Mouse (Mus musculus): Measurements from ENCODE around the gene Zfp65.
"Not testable (repeated sequence)": the region's sequence is repeated elsewhere in the genome, so short reads cannot be mapped to it uniquely, and the experiment has no call there.

The Zfp65 gene

DNA sequence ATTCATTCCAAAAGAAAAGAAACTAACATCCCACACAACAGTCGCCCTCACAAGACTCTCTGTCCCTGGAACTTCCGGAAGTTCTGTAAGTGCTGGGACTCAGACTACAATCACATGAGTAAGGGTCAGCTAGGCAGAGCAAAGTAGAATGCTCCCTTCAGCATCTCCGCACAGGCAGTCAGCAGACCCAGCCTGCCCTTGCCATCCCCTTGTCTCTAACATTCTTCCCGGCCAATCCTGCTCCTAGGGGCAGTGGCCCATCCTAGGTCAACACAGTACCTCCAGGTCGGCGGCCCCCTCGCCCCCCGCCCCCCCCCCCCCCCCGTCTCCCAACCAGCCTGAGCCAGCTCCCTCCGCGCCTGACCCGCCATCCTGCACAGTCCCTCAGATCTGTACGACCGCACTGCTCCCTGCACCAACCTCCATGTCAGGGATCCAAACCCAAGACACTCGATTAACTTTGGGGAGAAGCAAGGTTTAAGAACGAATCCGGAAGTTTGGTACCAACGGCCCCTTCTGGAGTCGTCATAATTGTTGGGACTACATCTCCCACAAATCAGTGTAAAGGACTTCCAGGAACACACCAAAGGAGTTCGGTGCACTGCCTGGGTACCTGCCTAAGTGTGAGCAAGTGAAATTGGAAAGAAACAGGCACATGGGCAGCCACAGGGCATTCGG lies at the start of gene Zfp65:
Zfp65 (minus strand) TSS at position 533 of the 678 bp plus-strand sequence.
- in situ Hi-C loops (cut with MseI, MboI), result no loop called here

DNA sequence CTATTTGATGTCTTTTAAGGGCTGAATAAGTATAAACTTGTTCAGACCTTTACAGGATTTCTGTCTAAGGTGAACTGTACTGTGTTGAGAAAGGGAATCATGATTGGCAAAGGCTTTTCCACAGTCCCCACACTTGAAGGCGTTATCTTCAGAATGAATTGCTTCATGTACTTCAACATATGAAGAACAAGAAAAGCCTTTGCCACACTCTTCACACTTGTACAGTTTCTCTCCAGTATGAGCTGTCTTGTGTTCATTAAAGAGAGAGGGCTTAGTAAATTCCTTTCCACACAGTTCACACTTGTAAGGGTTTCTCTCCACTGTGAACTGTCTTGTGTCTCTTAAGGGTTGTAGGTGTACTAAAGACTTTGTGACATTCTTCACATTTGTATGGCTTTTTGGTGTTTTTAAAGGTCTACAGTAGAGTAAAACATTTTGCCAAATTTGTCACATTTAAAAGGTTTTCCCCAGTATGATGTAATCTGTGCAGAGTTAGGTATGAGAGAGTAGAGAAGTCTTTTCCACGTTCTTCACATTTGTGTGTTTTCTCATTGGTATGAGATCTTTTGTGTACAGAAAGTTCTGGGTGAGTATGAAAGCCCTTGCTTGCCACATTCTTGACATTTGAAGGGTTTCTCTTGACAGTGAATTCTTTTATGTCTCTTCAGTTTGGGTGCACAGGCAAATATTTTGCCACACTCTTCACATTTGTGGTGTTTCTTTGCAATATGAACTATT lies 34.2 kb upstream of the Zfp65 start:
- in situ Hi-C loops (cut with MseI, MboI), result no loop called here

DNA sequence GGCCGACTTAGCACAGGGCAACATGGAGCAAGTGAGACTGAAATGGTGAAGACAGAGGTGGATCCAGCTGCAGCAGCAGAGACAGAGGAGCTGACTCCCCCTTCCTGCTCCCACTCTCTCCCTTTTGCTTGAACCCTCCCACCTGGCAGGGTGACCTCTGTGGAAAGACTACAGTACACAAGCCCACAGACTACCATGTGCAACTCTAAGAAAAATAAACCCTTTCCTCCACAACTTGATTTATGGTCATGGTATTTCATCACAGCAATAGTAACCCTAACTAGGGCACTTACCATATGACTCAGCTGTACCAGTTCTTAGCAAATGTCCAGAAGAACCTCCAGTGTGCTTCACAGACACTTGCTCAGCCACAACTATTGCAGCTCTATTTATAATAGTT lies 31.0 kb upstream of the Zfp65 start:
- in situ Hi-C loops (cut with MseI, MboI), result no loop called here

DNA sequence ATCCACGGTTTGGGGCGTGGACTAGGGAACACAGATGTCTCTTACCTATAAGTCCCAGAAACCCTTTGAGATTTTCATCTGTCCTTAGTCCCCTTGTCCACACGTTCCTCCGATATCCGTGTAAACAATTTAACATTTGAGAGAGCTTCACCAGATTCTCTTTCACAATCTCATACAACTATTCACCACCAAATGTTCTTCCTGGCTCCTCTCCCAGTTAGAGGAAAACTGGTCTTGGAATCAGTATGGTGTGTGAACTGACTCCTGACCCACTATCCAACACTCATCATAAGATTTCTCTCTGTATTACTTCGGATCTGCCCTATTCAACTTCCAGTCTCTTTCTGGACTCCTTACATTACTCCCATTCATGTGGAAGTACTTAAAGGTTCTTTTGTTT lies 26.8 kb upstream of the Zfp65 start:
- in situ Hi-C loops (cut with MseI, MboI), result no loop called here

DNA sequence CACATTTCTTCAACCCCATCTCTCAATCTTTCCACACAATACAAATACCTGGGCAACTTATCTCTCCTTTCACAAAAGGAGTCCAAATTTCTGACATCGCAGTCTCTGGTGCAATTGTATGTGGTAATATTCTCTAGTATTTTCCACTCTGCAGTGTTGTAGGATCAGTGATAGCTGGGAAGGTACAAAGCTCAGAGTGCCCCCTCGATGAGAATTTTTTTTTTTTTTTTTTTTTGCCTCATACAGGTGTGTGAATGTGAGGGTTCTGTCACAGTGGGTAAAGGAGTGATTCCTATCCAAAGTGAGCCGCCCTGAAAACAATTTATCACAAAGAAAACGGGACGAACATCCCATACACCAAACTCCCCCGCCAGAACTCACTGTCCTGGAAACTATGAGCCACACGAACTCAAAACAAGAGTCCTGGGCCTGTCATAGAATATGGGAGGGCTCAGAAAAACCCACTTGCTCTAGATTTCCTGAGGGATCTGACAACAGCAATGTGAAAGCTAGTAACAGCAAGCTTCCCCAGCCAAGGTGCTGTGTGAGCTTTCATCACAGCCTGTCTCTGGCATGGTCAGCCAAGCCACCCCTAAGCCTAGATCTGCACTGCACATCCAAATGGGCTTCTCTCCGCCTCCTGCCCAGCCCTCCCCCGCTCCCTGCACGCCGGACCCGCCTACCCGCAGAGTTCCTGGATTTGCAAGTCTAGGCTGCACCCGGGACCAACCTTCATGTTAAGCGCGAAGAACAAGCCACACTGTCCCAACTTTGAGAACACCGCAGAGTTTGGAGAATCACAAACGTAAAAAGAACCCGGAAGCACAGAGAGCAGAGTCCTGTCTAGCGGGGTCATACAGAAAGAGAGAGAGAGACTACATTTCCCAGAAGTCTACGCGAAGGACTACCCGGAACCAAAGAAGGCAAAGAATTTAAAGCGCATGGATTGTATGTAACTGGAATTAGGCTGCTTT lies 25.6 kb upstream of the Zfp65 start, which contains the start of gene Zfp85:
Zfp85 (minus strand) TSS at position 896 of the 974 bp plus-strand sequence.
- in situ Hi-C loops (cut with MseI, MboI), result no loop called here

DNA sequence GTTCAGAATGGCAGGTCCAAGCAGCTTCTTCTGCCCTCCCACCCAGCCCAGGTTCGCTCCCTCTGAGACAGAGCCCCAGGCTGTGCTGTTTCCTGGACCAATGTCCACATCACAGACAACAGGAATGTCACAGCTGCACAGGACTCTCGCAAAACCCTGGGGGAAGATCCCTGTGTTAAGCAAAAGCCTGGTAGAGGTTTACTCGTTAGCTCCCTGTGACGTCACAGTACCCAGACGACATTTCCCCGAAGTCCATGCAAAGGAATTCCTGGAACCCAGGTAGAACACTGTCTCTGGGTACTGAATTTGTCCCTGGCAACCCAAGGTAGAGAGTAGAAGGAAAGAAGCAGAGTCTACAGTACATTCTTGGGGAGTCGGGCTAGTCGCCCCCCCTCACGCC lies 14.9 kb upstream of the Zfp65 start:
- in situ Hi-C loops (cut with MseI, MboI), result no loop called here

DNA sequence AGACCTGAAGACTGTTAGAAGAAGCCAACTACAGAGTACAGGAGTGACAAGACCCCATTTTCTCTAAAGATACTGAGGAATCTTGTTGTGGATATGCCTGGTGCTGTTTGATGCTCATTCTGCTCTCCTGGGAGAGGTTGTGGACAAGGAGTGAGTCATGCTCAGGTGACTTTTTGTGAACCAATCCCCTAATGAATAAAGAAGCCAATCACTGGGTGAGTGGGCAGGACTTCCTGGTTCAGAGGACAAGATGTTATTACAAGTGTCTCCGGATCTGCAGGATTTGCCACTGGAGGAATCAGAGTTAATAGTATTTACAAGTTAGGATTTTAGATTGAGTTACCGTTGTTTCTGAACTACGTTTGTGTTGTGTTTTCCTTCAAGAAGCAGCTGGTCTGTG lies 14.0 kb upstream of the Zfp65 start:
- in situ Hi-C loops (cut with MseI, MboI), result no loop called here

DNA sequence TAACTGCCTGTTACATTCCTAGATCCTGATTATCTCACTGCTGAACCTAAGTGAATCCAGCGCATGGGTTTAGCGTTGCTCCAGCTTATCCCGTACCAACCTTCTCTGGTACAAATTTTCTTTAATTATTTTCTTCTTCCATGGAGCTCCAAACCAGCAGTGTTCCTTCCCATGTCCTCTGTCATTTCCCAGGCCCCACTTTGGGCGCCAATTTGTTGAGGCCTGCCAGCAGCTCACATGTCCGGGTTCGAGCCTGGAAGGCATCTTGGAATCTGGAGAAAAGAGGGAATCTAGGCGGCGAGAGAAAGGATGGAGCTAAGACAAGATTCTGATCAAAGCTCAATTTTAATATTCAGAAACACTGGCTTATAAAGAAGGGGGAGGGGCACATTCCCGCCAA lies 5.4 kb upstream of the Zfp65 start:
- in situ Hi-C loops (cut with MseI, MboI), result not testable (repeated sequence)

DNA sequence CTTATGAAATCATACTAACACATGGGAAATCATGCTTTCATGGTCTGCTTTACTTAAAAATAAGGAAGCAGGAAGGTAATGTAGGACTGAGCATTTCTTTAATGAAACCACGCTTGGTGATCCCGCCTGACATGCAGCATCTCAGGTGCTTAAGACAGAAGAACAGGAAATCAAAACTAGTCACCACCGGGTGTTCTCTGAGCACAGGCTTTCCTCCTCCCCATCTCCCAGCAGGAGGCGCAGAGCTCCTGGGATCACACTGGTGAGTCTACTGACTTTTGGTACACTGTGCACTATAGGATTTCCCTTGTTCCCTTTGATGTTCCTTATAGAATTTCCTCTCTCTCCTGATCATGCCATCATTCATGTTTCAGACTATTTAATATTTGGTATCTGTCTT lies 468 bp upstream of the Zfp65 start:
- in situ Hi-C loops (cut with MseI, MboI), result not testable (repeated sequence)

DNA sequence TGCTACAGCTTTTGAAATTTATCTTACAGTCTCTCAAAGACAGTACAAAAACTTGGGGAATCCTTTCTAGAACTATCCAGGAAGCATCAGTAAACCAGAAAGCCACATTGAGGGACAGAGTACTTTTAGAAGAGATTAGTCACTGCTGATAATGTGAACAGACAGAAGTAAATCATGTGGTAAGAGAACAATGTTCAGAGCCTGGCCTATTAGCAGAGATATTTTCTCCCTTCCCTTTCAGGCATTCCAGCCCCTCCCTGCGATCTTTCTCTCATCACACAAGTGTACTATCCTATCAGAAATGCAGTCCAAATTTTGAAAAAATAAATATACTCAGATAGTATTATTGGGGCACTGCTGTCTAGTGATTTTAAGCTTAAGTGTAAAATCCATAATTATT lies 867 bp downstream of the Zfp65 start:
- in situ Hi-C loops (cut with MseI, MboI), result no loop called here

DNA sequence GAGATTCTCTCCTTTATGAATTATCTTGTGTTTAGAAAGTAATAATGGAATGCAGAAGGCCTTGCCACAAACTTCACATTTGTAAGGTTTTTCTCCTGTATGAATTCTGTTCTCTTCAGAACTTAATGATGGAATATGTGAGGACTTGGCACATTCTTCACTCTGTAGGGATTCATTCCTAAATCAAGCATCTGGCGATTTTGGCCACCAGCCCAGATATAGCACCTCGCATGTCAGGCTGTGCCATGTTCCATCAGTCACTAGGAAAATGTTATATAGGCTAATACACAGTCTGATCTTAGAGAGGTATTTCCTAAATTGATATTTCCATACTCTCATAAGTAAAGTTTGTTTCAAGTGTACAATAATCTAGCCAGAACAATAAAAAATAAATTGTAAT lies 3.6 kb downstream of the Zfp65 start:
- in situ Hi-C loops (cut with MseI, MboI), result not testable (repeated sequence)

DNA sequence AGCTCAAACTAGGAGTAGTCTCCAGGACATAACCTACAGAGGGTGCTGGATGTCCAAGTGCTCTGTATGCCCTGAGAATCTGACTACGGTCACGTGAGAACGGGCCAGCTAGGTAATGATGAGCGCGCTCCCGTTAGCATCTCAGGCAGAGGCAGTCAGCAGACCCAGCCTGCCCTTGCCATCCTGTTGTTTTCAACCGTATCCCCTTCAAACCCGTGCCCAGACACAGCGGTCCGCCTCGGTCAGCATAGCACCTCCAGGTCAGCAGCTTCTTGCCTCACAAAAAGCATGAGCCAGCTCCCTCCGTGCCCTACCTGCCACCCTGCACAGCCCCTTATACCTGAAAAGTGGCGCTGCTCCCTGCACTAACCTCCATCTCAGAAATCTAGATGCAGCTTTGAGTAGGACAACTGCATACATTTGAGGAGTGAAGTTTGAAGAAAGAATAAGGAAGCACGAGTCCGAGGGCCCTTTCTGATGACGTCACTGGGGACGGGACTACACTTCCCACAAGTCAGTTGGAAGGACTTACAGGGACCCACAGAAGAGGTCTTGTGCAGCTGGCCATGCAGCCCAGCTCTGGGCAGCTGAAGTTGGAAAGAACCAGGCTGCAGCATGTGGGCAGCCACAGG lies 5.0 kb downstream of the Zfp65 start:
- in situ Hi-C loops (cut with MseI, MboI), result no loop called here

DNA sequence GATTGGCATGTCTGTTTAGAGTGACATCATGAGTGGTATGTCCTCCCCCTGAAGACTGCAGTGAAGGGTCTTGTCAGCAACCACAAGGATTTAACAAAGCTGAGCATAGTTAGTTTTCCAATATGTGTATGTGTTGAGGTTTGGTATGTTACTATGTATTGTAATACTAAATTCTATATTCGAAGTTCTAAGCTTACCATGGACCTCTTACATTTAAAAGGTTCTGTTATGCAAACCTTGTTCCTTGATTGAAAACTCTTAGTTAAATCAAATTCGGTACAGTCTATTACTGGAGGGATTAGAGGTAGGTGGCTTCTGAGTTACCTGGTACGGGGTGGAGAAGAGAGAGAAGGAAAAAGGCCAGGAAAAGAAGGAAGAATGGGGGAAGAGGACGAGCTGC lies 42.0 kb downstream of the Zfp65 start, which contains the start of gene Zfp738:
Zfp738 (minus strand) TSS at position 101 of the 400 bp plus-strand sequence.
- in situ Hi-C loops (cut with MseI, MboI), result no loop called here

DNA sequence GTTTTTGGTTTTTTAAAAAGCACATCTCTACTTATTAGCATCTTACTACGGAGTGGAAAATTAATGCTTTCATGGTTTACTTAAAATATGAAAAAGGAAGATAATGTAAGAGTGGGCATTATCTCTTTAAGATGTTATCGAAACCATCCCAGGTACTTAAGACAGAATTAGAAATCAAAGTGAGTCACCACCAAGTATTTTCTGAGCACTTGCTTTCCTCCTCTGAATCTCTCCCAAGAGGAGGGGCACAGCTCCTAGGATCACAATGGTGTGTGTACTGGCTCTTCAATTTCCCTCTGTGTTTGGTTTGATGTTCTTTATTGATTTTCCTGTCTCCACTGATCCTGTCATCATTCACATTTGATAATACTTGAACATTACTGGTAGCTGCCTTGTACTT lies 45.1 kb downstream of the Zfp65 start:
- in situ Hi-C loops (cut with MseI, MboI), result not testable (repeated sequence)

DNA sequence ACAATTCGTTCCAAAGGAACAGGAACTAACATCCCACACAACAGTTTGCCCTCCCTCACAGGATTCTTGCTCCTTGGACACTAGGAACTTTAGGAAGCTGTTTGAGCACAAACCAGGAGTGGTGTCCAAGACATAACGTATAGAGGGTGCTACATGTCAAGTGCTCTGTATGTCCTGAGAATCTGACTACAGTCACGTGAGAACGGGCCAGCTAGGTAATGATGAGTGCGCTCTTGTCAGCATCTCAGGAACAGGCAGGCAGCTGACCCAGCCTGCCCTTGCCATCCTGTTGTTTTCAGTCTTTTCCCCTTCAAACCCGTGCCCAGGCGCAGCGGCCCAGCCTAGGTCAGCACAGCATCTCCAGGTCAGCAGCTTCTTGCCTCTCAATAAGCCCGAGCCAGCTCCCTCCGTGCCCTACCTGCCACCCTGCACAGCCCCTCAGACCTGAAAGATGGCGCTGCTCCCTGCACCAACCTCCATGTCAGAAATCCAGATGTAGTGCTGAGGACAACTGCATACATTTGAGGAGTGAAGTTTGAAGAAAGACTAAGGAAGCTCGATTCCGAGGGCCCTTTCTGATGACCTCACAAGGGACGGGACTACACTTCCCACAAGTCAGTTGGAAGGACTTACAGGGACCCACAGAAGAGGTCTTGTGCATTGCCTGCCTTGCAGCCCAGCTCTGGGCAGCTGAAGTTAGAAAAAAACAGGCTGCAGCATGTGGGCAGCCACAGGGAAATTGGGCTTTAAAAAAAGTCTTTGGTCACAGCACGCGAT lies 45.8 kb downstream of the Zfp65 start:
- in situ Hi-C loops (cut with MseI, MboI), result not testable (repeated sequence)

DNA sequence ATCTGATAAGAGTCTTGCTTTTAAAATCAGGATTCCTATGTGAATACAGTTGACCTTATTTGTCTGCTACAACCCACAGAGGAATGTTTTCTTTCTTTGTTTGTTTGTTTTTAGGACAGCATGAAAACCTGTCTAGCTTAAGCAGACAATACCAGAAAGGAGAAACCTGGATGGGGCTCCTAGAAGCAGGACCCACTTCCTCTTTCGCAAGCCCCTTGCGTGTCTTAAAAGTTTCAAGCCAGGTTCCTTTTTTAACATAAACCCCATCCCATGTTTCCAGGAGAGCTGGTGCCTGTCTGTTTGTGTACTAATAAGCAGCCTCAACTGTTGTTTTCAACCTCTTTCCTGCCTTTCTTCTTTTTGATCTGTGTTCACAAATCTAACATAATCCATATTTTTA lies 54.1 kb downstream of the Zfp65 start:
- in situ Hi-C loops (cut with MseI, MboI), result loop anchor here (5.0 to 25.0 kb wide), 2 partner anchors 53 to 162 kb away; partner anchors contain the start of gene Gm10037 (in 1 of the 2)

All from mouse trophoblast stem cell (cell line).